Mouse (Mus musculus) intestine, embryonic 14.5 days (tissue): Measurements from ENCODE around the gene Baiap3. TPM values are rescaled to one million over a fixed set of nuclear protein-coding genes. Genes with fewer than 3 reads are reported as not detected.

Experiments
- ATAC-seq: fragments of 200-750 bp; cut with Nextera tagmentation; replicated peaks from 2 replicates; pipeline ENCODE4 v1.8.0; 2017; ENCODE audit warnings: low read depth, moderate number of reproducible peaks, moderate TSS enrichment, moderate library complexity; ENCODE audit not compliant: low FRiP score, low TSS enrichment
- DNase-seq: peaks from one replicate; pipeline ENCODE4 v3.0.0-alpha.2; 2018; ENCODE audit warnings: low spot score
- H3K27ac ChIP-seq: fragments of 300-500 bp; sonication (generic); 2 replicates; pipeline ENCODE4 v1.5.1; 2014; ENCODE audit warnings: low read depth, mild to moderate bottlenecking, control low read depth
- H3K27me3 ChIP-seq: fragments of 300-500 bp; sonication (generic); replicated peaks from 2 replicates; pipeline ENCODE4 v1.6.1; 2014; ENCODE audit warnings: low read length, control low read depth; ENCODE audit not compliant: control insufficient read depth, insufficient read depth
- H3K36me3 ChIP-seq: fragments of 300-500 bp; sonication (generic); 2 replicates; pipeline ENCODE4 v1.6.1; 2014; ENCODE audit warnings: low read length, control low read depth; ENCODE audit not compliant: control insufficient read depth, insufficient read depth
- H3K4me1 ChIP-seq: fragments of 300-500 bp; sonication (generic); replicated peaks from 2 replicates; pipeline ENCODE4 v1.6.1; 2014; ENCODE audit warnings: low read length, control low read depth, mixed read lengths; ENCODE audit not compliant: control insufficient read depth, insufficient read depth
- H3K4me2 ChIP-seq: fragments of 300-500 bp; sonication (generic); 2 replicates; pipeline ENCODE4 v1.6.1; 2014; ENCODE audit warnings: low read length
- H3K4me3 ChIP-seq: fragments of 300-500 bp; sonication (generic); 2 replicates; pipeline ENCODE4 v1.5.1; 2014; ENCODE audit warnings: low read depth, low read length, control low read depth, mixed read lengths
- H3K9ac ChIP-seq: fragments of 300-500 bp; sonication (generic); 2 replicates; pipeline ENCODE4 v1.6.1; 2014; ENCODE audit warnings: mild to moderate bottlenecking, low read length
- H3K9me3 ChIP-seq: fragments of 300-500 bp; sonication (generic); 2 replicates; pipeline ENCODE4 v1.6.1; 2016; ENCODE audit warnings: low read length, control low read depth; ENCODE audit not compliant: control insufficient read depth
- WGBS: fragments of 180-500 bp; shearing (Covaris S2); extraction: QIAGEN DNeasy Blood & Tissue Kit; methylation state at CpG from one replicate; pipeline ENCODE4 v1.1.7; 2014; 5-methylcytosine and 5-hydroxymethylcytosine counted together
- polyA plus RNA-seq: library from polyadenylated mRNA; unstranded; fragments of >200 nt; fragmentation: Nextera tagmentation; extraction: Ambion mirVana; gene quantifications from 2 replicates; pipeline ENCODE4 v1.2.1, GENCODE M21; 2014

Baiap3 gene
- polyA plus RNA-seq, 1 experiment from 2014 or later: 4.0 TPM

DNA sequence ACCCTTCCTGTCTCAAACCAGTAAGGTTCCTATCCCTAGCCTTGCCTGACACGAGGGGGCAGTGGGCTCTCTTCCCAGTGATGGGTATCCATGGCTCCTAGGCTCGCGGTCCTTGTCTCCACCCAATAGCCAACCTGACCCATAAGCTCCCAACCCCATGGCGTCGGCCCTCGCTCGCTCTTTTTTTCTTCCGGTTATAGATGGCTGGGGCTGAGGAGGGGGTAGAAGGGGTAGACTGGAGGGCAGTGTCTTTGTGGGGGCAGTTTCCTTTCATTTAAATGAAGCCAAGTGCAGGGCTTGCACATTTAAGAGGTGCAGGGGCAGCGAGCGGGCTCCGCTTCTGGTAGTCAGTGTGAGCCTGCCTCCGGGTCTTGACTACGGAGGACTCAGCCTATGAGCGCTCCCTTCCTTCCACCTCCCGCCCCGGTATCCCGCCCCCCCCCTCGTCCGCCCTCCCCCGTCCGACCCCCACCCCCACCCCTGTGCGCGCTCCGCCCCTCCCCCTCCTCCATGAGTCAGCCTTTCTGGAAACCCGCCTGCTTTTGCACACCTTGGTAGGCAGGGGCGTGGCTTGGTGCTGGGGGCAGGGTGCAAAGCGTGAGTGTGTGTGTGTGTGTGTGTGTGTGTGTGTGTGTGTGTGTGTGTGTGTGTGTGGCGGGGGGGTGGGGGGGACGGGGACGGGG lies 34.2 kb downstream of the Baiap3 start:
- Histone ChIP-seq H3K27ac (0 out of 2 replicates have a peak overlapping the region, but pooled peaks have one; percentile 16), H3K9me3 (no peaks in the 10 kb centered on the region), H3K36me3 (peaks cover 29% of the 10 kb centered on the region), H3K9ac (peak overlapping the region; percentile 35; the same call in 1 of the 2 replicates), H3K4me2 (peak overlapping the region; percentile 63), H3K4me1 (0 out of 2 replicates have a peak, but pooled peaks cover 9% of the 10 kb centered on the region), H3K27me3 (no peaks in the 10 kb centered on the region), H3K4me3 (peak overlapping the region; percentile 42)
- ATAC-seq (peak; percentile 87), DNase-seq (peak; percentile 75)
- WGBS: 3% methylated on average over 16 of the region's 30 CpGs

DNA sequence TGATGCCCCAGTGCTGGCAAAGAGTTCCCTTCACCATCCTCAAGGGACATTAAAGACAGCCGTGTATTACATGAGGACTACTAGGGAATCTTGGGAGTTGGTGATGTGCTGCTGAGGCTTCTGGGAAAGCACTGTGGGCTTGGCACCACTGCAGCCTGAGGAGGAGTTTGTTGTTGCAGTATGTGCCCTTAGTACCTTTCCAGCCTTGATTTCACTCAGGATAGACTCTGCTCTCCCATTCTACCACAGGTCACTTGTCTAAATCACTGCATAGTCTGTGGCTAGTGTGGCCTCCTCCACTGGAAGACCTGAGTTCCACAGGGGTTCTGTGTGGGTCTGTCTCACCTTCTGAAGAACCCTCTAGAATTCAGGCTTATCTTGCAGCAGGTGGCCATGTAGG lies 35.4 kb downstream of the Baiap3 start:
- H3K36me3 ChIP-seq: peaks cover 30% of the 10 kb centered on the region
- no peaks in the 10 kb centered on the region for H3K27me3 ChIP-seq
- no peak overlapping the region for H3K9ac ChIP-seq
- H3K4me2 ChIP-seq: no peak overlapping the region
- DNase-seq (no peak), ATAC-seq (no peak)
- WGBS: 94% methylated on average over 1 of the region's 1 CpGs
- H3K9me3 ChIP-seq: no peaks in the 10 kb centered on the region
- H3K4me1 ChIP-seq: 0 out of 2 replicates have a peak, but pooled peaks cover 9% of the 10 kb centered on the region
- no peak overlapping the region for H3K4me3 ChIP-seq
- no peak overlapping the region for H3K27ac ChIP-seq

DNA sequence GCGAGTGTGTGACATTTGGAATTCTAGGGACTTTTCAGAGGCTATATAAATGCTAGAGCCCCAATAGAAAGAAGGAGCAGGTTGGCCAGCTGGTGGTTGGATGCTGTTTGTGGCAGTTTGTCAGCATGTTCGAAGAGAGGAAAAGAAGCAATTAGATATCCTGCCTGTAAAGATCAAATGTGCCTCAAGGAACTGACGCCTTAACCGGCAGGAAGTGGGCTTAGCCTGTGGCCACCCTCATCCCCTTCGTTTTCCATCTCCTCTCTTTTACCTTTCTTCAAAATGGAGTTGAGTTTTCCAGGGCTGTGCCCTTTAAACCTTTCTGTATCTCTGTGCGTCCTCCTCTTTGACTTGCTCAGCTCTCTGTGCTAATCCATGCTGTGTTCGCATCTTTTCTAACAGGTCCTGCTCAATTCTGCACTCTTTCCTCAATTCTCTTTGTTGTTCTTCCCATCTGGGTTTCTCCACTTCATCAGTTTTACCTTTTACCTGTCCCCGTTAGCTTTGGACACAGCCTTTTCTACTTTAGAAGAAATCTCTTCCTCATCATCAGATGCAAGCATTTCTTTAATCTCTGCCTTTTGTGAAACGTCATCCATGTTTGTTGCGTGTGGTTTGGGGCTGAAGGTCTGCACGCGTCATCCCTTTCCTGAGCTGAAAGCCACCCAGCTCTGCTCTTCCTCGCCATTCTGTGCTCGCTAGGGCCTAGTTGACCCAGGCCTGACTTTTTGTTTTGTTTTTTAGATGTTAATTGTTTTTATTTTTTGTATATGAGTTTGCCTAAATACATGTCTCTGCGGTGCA lies 36.5 kb downstream of the Baiap3 start:
- no peak for DNase-seq
- Histone ChIP-seq H3K27me3 (no peaks in the 10 kb centered on the region), H3K4me2 (no peak overlapping the region), H3K27ac (no peak overlapping the region), H3K36me3 (peaks cover 40% of the 10 kb centered on the region), H3K9ac (no peak overlapping the region), H3K4me1 (0 out of 2 replicates have a peak, but pooled peaks cover 9% of the 10 kb centered on the region), H3K4me3 (no peak overlapping the region), H3K9me3 (no peaks in the 10 kb centered on the region)
- 91% methylated on average over 15 of the region's 15 CpGs for WGBS
- no peak for ATAC-seq

DNA sequence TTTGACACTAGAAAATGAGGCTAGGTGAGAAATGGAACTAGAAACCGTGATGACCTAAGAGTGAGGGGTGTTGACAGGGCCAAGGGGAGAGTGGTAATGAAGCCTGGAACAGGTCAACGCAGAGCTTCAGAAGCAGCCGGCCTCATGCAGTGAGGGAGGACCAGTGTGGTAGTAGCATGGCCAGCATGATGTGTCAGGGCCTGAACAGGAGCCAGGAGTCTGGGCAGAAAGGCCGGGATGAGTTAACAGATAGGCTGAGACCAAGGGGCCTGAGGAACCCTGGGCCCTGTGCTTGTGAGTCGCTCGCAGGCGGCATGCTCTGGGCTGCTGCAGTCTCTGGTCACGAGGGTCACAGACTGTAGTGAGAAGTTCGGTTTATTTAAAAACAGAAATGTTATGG lies 37.2 kb downstream of the Baiap3 start:
- WGBS: 90% methylated on average over 9 of the region's 9 CpGs
- no peak overlapping the region for H3K27ac ChIP-seq
- DNase-seq: no peak
- H3K27me3 ChIP-seq: no peaks in the 10 kb centered on the region
- no peak for ATAC-seq
- H3K4me1 ChIP-seq: 0 out of 2 replicates have a peak, but pooled peaks cover 9% of the 10 kb centered on the region
- no peaks in the 10 kb centered on the region for H3K9me3 ChIP-seq
- no peak overlapping the region for H3K4me3 ChIP-seq
- H3K4me2 ChIP-seq: no peak overlapping the region
- no peak overlapping the region for H3K9ac ChIP-seq
- peaks cover 48% of the 10 kb centered on the region for H3K36me3 ChIP-seq

DNA sequence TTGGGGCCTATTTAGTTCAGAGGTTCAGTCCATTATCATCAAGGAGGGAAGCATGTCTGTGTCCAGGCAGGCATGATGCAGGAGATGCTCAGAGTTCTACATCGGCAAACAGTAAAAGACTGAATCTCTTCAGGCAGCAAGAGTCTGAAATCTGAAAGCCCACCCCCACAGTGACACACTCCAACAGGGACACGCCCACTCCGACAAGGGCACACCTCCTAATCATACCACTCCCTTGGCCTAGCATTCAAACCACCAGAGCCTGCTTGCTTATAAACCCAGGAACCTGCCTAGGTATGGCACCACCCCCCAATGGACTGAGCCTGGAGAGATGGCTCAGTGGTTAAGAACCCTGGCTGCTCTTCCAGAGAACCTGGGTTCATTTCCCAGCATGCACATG lies 40.7 kb downstream of the Baiap3 start:
- H3K4me2 ChIP-seq: no peak overlapping the region
- no peak overlapping the region for H3K9ac ChIP-seq
- no peak overlapping the region for H3K27ac ChIP-seq
- H3K4me1 ChIP-seq: no peaks in the 10 kb centered on the region
- no peak overlapping the region for H3K4me3 ChIP-seq
- H3K36me3 ChIP-seq: peaks cover 70% of the 10 kb centered on the region
- no peak for ATAC-seq
- no peaks in the 10 kb centered on the region for H3K27me3 ChIP-seq
- H3K9me3 ChIP-seq: no peaks in the 10 kb centered on the region
- WGBS: 87% methylated on average over 3 of the region's 3 CpGs
- no peak for DNase-seq

DNA sequence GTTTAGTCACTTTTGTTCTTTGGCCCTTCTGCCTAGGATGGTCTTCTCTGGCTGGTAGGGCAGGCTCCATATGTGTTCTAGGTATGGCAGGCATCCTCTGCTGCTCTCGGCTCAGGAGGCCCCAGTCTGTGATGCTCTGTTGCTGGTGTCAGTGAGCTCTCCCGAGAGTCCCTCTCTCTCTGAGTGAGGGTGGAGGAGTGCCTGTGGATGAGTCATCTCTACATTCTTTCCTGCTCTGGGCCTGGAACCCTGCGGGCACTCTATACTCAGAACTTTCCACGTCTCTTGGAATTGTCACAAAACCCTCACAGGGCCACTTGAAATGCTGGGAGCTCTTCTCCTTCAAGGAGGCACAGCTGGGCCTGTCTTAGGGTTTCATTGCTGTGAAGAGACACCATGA lies 44.5 kb downstream of the Baiap3 start:
- H3K36me3 ChIP-seq: peaks cover 87% of the 10 kb centered on the region
- no peak overlapping the region for H3K27ac ChIP-seq
- H3K4me3 ChIP-seq: no peak overlapping the region
- DNase-seq (no peak), ATAC-seq (no peak)
- no peaks in the 10 kb centered on the region for H3K27me3 ChIP-seq
- no peaks in the 10 kb centered on the region for H3K4me1 ChIP-seq
- H3K9ac ChIP-seq: no peak overlapping the region
- H3K4me2 ChIP-seq: no peak overlapping the region
- no peaks in the 10 kb centered on the region for H3K9me3 ChIP-seq
- 85% methylated on average over 4 of the region's 4 CpGs for WGBS

DNA sequence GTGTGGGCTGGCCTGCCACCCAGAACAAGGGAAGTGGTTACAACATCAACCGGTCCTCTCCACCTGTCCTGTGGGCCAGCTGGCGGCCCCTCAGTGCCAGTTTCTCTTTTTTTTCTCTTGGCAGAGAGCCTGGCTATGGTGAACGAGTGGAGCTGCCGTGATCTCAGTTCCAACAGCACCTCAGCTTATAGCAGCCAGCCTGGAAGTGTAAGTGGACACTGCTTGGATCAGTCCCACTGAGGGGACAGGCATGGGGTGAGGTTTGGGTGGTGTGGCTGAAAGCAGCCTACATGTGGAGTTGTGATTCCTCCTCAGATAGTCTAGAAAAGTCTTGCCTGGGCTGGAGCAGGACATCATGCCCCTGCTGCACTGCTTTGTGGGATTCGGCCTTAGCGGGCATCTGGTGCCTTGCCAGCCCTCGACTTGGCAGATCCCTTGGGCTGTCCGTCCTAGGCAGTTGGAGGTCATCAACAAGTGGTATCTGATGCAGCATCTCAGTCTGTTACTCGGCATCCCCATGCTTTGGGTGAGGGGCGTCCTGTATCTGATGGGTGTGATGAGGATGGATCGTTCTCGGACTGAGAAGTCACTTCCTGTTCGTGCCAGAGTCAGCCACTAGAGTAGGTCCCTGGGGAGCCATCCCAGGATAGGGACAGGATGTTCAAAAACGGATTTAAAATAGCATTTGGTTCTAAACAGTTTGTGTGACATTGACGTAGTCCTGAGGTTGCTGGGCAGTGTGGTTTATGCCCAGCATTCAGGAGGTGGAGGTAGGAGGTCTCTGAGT lies 45.3 kb downstream of the Baiap3 start:
- H3K9me3 ChIP-seq: no peaks in the 10 kb centered on the region
- WGBS: 85% methylated on average over 15 of the region's 15 CpGs
- H3K4me3 ChIP-seq: no peak overlapping the region
- no peak overlapping the region for H3K27ac ChIP-seq
- H3K27me3 ChIP-seq: no peaks in the 10 kb centered on the region
- ATAC-seq (no peak), DNase-seq (no peak)
- H3K4me2 ChIP-seq: no peak overlapping the region
- peaks cover 83% of the 10 kb centered on the region for H3K36me3 ChIP-seq
- no peak overlapping the region for H3K9ac ChIP-seq
- H3K4me1 ChIP-seq: no peaks in the 10 kb centered on the region

GRCm38 (mm10) chr17:25210006-25210405 lies 46.2 kb downstream of the Baiap3 start:
- H3K36me3 ChIP-seq: peaks cover 83% of the 10 kb centered on the region
- no peak overlapping the region for H3K4me2 ChIP-seq
- H3K4me1 ChIP-seq: no peaks in the 10 kb centered on the region
- WGBS: 85% methylated on average over 4 of the region's 4 CpGs
- no peak overlapping the region for H3K4me3 ChIP-seq
- no peak overlapping the region for H3K9ac ChIP-seq
- no peaks in the 10 kb centered on the region for H3K9me3 ChIP-seq
- H3K27ac ChIP-seq: no peak overlapping the region
- ATAC-seq (no peak), DNase-seq (no peak)
- no peaks in the 10 kb centered on the region for H3K27me3 ChIP-seq
